Mouse (Mus musculus) embryo, embryonic 11 days (tissue): ENCODE results near the gene Atp6v0b.

Experiments used
- DNase-seq: peaks from one replicate; pipeline ENCODE4 v3.0.0-alpha.2; 2015

The Atp6v0b gene

DNA sequence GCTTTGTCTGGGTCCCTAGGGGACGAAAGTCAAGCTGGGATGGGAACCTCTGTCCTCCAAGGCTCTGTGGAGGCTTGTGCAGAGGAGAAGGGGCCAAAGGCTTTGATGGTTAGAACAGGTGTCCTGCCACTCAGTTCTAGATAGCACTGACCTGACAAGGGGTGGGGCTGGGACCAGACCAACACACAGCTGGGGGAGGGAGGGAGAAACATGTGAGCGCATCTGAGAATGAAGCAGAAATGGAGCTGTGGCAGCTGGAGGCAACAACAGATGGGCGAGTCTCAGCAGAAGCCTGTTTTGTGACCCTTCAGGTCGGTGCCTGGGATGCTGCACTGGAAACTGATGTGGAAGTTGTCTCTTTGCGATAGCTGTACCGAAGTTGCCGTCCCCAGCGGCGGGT lies 17.8 kb downstream of the Atp6v0b start:
- no peak for DNase-seq

DNA sequence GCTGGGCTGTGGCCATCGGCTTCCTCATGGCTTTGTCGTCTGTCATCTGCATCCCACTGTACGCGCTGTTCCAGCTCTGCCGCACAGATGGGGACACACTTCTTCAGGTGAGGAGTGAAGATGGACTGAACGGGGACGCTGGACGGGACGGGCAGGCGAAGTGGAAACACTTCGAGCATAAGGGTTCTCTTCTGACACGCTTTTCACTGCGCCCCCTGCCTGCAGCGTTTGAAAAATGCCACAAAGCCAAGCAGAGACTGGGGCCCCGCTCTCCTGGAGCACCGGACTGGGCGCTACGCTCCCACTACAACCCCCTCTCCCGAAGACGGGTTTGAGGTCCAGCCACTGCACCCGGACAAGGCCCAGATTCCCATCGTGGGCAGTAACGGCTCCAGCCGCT lies 19.3 kb downstream of the Atp6v0b start:
- peak; percentile 76 for DNase-seq

DNA sequence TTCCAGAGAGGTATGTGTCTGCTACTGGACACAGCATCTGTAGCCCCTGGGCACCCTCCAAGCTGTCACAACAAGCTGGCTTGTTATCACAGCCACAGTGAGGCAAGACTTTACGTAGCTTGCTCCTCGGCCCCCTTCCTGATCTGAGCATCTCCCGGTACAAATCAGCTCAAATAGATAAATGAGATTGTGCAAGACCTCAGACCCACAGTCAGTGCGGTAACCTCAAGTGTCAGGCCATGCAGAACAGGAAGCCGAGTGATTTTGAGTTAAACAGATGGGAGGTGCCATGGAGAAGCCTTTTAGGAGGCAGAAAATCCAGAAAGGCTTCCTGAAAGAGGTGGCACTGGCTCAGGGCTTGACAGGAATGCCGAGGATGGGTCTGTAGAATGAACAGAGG lies 20.1 kb downstream of the Atp6v0b start:
- DNase-seq = no peak

DNA sequence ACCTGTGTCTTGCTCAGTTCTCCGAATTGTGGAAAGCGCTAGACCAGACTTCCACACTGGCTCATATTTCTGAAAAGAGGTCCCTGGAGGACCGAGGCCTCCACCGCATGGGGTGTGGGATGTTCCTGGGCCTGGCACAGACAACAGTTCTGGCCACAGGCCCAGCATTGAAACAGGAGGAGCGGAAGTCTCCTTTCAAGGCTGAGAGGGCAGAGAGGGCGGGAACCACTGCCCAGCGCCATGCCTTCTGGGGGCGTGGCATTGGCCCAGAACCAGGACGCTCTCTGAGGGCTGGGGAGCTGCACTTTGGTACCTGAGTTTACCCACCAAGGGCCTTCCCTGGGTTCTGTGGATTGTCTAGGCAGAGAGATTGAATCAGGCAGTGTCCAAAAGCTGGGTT lies 21.1 kb downstream of the Atp6v0b start:
- DNase-seq = no peak

DNA sequence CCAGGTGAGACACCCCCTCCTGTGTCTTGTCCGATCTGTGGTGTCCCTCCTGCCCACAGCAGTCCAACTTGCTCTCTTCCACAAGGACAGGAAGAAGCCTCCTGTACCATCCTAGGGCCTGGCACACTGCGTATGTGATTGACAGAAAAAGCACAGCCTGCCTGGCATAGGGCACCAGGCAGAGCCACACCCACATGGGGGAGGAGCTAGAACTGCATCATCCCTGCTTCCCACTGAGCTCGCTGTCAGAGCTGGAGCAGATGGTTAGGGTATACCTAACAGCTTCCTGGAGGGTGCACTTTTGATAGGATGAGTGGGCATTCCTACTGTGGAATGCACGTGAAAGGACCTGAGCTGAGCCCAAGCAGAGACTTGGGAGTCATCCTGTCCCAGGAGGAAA lies 24.3 kb downstream of the Atp6v0b start:
- no peak for DNase-seq

DNA sequence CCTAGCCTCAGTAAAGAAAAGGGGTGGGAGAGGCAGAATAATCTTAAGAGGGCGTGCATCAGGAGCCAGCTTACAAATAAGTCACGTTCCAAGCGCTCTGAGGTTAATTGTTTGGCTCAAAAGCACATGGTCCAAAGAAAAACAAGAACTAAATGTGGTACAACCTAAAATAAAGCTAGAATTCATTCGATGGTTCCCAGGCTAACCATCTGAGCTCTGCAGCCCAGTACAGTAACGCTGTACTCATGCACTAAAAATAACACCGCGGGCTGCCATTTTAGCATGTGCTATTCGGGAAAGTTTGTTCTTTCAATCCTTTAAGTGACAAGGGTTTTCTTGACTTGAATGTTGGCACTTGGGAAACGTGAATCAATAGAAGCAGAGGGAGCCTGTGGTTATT lies 26.6 kb downstream of the Atp6v0b start:
- no peak for DNase-seq

DNA sequence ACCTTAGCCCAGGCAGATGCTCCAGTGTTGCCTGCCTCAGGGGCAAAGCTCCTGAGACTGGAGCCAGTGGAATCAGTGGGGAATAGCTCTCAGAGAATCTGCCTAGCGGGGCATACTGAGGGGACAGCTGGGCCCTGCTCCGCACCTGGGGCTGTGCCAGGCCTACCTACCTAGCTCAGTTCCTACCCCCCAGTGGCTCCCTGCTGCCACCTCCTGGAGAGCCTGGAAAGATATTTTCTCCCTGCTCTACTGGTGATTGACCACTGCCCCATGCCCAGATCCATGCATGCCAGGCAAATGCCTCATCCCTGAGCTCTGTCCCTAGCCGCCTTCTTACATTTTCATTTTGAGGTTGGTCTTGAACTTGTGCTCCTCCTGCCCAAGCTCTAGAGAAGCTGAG lies 28.3 kb downstream of the Atp6v0b start:
- no peak for DNase-seq

DNA sequence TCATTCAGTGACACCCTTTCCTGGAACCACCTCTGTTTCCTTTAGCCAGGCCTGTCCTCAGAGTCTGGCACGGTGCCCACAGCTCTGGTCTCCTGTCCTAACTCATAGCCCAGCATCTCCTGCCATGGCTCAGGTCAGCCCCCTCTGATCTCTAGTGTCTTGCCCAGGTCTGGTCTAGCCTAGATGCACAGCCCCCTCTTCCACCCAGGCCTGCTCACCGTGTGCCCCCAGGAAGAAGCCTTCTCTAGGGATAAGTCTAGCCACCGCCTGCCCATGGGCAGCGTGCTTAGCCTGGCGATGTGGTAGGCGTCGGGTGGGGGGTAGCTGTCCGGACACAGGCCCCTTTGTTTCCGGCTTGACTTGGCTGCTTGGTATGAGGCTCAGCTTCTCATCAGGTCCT lies 32.0 kb downstream of the Atp6v0b start:
- DNase-seq = no peak

DNA sequence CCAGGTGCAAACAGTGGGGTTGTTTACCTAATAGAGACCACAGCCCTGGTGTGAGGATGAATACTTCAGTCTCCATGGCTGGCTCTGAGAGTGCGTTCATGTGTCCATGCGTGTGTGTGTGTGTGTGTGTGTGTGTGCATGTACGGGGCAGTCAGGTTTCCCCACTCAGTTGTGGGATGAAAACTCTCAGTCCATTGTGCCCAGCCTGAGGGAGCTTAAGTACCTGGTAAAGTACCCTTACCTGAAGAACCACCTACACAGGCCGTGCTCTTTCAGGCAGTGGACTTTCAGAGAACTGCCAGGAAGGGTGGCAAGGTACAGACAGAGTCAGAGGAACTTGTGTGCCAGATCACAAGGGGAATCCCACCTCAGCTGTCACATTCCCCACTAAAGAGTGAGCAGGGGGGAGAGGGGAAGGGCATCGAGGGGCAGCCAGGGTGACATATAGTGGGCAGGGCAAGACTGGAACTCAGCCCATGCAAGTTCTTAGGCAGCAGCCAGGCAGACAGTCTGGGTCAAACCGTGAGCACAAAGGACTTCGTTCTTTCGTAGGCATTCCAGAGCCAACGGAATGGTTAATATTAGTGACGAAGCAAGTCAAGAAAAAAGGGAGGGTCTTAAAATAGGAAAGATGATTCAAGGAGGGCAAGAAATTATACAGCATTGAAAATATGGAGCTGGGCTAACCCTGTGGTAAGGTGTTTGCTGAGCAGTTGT lies 34.8 kb downstream of the Atp6v0b start:
- DNase-seq = no peak

DNA sequence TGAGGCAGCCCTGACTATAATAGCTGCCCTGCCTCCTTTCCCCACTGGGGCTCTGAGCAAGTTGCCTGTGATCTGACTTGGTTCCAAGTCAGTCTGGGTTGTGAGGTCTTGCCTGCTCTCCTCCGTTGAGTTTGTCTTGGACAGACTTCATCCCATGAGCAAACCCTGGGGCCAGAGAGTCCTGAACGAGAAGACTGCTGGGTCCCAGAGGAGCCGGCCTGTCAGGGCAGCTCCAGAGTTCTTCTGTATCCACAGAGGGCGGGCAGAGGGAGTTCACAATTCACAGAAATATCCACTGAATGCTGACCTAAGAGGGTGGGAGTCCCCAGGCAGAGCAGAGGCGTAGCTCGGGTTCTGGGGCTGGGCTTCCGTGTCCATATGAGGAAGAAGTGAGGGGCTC lies 36.3 kb downstream of the Atp6v0b start:
- no peak for DNase-seq

DNA sequence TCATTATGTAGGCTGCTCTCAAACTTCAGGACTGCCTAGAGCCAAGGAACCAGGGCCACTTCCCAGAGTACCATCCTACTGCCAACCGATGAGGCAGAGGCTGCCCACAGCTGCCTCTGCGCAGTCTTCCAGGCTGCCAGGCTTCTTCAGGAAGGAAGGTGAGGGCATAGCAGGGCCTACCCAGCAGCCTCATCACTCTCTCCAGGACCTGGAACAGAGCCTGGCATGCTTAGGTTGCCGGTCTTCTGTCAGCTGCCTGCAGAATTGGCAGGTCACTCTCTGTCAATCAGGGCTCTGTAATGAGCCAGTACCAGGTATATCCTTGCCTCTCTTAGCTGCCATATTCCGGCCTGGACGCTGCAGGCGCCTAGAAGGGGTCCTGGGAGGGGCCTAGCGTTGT lies 37.0 kb downstream of the Atp6v0b start:
- DNase-seq = no peak

DNA sequence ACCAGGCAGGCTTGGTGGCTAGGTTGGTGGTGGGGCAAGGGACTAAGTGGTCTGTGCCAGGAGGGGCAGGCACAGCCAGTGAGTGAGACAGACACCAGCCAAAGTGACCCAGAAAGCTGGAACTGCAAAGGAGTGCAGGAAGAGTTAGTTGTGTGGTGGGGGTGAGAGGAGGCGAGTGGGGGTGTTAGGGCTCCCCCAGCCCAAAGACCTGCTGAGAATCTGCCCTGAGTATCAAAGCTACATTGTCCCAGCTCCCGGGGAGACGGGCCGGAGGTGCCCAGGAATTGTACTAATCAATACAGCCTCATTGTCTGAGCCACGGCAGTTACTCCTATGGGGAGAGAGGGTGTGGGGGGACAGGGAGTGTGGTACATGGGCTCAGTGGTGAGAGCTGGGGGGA lies 37.6 kb downstream of the Atp6v0b start:
- no peak for DNase-seq

DNA sequence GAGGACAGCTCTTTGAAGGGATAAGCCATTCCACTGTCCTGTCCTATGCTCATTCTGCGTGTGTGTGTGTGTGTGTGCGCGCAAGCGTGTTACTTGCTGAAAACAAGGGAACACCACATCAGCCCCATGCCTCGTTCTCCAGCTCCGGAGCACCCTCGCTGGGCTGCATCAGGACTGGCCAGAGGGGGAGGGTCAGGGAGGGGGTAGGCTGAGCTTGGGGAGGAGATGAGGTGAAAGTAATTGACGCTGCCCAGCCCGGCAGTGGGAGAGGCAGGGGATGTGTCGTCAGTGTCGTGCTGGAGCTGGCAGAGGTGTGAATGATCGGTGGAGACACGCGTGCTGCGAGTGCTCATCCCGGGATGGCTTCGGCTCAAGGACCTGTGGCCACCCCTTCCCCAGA lies 38.1 kb downstream of the Atp6v0b start:
- DNase-seq = no peak

DNA sequence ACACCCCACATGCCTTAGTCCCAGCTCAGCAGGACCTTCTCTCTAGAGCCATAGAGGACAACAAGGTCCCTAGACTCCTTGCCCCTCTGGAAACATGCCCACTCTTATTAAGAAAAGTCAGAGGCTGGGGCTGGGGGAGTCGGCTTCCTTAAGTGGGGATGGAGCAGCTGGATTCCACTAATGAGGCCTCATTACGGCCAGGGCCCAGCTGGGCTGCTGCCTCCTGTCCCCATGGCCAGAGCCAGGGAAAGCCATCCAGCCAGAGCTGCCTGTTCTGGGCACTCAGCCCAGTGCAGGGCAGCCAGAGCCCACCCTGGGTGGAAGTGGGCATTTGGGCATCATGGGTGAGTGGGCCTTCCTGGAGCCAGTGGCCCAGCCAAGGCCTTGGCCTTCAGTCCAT lies 40.1 kb downstream of the Atp6v0b start:
- peak; percentile 37 for DNase-seq

DNA sequence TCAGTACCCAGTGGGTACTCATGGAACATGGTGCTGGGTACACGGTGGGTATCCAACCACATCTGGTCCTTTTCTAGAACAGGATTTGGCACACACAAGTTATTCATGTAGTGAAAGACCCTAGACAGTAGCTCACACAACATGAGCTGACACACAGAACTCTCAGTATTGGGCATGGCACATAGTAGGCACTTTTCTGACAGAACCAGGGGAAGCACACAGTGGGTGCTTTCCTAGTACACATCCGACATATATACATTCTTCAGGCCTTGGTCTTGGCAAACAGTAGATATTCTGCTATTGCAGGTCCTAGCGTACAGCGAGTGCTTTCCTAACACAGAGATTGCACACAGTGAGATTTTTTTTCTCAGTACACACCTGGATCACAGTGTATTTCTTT lies 40.9 kb downstream of the Atp6v0b start:
- no peak for DNase-seq

DNA sequence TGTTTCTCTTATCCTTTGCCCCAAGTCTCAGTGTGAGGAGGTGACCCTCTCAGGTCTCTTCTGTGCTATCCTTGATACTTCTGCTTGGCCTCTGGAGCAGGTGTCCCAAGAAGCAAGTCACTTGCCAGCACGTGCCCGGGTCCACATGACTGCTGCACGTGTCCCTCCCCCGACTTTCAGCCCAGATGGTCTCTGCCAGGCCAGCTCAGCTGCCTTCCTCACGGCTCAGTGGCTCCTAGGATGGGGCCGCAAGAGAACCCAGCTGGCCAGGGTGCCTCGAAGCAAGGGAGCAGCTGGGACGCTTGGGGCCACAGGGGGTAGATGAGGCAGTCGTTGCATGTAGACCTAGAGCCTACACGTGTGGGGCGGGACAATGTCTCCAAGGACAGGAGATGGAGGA lies 41.8 kb downstream of the Atp6v0b start:
- DNase-seq = no peak

DNA sequence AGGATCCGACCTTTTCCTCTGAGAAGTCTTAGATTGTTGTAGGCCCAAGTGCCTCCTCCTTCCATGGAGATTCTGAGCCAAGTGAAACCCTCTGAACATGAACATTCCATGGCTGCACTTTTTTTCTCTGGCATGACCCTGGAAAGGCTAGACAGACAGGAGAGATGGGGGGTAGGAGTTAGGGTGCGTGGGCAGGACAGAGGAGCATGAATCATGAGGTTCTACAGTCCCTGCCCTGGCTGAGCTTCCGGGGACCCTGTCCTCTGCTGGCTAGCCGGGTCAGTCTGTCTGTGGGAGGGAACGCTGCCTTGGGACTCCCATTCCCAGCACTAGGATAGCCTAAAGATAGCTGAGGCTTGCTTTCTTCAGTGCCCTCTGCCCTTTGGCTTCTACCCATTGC lies 42.7 kb downstream of the Atp6v0b start:
- no peak for DNase-seq

DNA sequence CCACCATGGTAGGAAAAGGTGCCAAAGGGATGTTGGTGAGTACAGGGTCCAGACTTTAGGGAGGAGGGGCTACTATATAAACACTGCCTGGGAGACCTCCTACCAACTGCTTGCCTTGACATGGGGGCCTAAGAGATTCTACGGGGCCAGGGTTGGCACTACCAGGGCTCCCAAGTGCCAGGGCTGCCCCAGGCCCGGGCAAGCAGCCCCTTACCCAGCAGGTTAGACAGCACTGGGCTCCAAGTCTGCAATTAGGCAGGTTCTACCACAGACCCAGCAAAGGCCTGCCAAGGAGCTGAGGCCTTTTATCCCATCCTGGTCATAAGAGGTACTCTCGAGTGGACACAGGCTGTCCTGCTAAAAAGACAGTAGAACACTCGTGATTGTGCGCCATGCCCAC lies 44.0 kb downstream of the Atp6v0b start:
- no peak for DNase-seq

DNA sequence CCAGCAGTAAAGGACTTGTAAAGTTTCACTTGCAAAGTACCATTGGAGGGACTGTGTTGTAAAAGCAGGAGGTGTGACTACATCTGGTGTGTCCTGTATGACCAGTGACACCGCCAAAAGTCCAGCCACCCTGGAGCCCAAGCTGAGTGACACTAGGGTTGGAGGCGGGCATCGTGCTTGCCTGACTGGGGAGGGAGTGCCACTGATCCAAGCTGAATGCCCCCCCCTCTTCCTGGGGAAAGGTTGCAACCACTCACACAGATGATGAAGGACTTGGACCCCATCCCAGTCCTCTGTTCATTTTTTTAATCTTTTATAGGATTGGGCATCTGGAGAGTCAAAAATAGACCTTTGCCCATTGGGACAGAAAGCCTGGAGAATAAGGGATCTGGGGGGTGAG lies 45.6 kb downstream of the Atp6v0b start:
- no peak for DNase-seq

DNA sequence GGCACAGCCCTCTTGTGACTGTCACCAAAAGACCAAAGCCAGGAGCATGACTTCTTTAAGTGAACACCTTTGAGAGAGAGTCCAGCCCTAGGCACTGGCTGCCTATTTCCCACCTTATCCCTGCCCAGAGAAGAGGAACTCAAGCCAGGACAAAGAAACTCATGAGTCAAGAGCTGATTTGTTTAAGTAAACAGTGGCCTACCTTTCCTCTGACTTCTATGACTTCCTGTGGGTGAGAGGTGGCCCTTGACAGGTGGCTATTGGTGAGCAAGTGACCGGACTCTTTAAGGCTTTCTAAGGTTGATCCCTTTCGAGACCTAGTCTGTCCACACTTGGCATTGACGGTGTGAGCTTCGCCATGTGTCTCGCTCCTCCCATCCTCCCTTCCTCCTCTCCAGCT lies 46.3 kb downstream of the Atp6v0b start:
- no peak for DNase-seq

DNA sequence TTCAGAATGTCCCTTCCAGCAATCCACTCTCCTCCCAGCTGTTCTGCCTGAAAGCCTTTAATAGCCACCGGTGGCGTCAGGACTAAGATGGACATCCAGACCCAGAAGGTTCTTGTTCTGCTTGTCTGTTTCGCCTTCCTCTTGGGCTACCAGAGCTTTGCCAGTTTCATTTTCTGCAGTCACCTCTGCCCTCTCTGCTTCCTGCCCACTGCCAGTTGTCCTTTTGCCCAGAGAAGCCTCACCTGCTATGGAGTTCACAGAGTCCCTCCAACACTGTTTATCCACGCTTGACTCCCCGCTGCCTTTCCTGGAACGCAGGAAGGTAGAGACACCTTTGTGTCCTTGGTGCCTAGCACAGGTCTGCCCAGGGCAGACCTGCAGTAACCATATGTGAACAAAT lies 47.8 kb downstream of the Atp6v0b start:
- DNase-seq = no peak

DNA sequence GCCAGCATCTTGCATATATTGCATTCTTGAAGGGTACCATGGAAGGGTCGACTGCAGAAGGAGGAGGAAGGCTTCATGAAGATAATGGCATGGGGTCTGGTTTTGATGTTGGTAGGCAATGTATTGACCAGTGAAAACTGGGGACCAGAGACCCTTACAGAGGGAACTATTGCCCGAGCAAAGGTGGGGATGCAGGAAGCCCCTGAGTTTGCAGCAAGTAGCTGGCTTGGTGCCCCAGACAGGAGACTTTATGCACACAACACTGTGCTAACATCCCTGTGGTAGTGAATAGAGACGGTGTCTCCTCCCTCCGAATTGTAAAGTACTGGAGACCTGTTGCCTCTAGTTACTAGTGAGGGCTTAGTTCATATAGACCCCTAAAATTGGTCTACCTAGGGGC lies 49.9 kb downstream of the Atp6v0b start:
- DNase-seq = no peak

DNA sequence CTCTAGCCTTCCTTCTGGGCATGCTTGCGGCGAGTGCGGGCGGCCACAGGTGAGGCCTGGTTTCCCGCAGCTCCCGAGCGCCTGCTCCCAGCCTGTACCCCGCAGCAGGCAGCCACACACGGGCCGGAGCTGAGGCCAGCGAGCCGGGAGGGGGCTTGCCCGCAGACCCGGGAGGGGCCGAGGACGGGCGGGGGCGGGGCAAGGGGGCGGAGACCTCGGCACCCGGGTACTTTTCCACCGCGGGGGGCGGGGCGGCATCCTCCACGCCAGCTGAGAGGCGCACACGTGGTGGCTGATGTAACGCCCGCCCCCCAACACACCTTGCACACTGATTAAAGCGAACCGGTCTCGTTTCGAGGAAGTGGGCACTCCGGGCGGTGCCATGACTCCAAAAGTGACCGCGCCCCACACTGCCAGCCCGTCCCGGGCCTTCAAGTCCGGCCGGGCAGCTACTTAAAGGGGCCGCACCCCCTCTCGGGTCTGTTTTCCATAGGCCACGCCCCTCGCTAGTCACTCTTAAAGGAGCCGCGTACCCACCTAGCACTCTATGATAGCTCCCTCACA lies 50.8 kb downstream of the Atp6v0b start:
- DNase-seq = peak; percentile 96

DNA sequence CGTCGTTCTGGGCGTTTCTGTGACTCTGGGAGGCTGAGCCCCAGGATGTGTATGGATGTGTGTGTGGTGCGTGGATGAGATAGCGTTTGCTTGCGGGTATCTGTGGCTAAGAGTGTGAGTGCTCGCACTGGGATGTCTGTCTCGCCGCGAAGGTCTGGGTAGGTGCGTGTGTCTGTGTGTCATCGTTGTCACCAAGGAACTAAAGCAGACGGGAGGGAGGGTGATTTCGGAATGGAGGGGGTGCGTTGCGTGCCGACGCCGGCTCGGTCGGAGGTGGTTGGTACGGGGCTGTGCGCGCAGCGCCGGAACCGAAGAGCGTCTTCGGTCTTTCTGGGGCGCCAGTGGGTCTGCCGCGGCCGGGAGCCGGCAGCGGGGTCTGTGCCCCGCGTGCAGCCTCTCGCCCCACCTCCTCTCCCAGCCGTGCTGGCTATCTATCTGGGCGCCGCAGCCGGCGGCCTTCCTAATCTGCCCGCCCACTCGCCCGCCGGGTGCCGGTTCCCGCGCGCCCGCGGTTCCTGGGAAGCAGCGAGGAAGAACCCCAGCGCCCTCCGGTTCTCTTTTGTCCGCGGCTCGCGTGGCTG lies 51.5 kb downstream of the Atp6v0b start:
- peak; percentile 65 for DNase-seq
